Mouse (Mus musculus): Measurements from ENCODE around the gene Xxylt1.

Gene Xxylt1

GRCm38 (mm10) chr16:30990661-30991060, 90.6 kb downstream of the Xxylt1 start:
- no peak for DNase-seq (ENCODE audit: low read depth, low spot score)

GRCm38 (mm10) chr16:30988225-30988624, 93.0 kb downstream of the Xxylt1 start:
- DNase-seq (ENCODE audit: low read depth, low spot score): no peak

GRCm38 (mm10) chr16:30987684-30988083, 93.5 kb downstream of the Xxylt1 start:
- DNase-seq (ENCODE audit: low read depth, low spot score): no peak

GRCm38 (mm10) chr16:30984826-30985545, 96.2 kb downstream of the Xxylt1 start:
- DNase-seq (ENCODE audit: low read depth, low spot score): no peak

- DNase-seq (ENCODE audit: low read depth, low spot score): no peak
Observed at GRCm38 (mm10) chr16:30984101-30984500, 97.1 kb downstream of the Xxylt1 start.

GRCm38 (mm10) chr16:30983699-30984098, 97.5 kb downstream of the Xxylt1 start:
- no peak for DNase-seq (ENCODE audit: low read depth, low spot score)

GRCm38 (mm10) chr16:30983281-30983680, 98.0 kb downstream of the Xxylt1 start:
- no peak for DNase-seq (ENCODE audit: low read depth, low spot score)

- no peak for DNase-seq (ENCODE audit: low read depth, low spot score)
Observed at GRCm38 (mm10) chr16:30981345-30981744, 99.9 kb downstream of the Xxylt1 start.

- DNase-seq (ENCODE audit: low read depth, low spot score): no peak
Observed at GRCm38 (mm10) chr16:30979905-30980304, 101.3 kb downstream of the Xxylt1 start.

GRCm38 (mm10) chr16:30977728-30978127, 103.5 kb downstream of the Xxylt1 start:
- DNase-seq (ENCODE audit: low read depth, low spot score): no peak

- peak; percentile 72 for DNase-seq (ENCODE audit: low read depth, low spot score)
Observed at GRCm38 (mm10) chr16:30977186-30977585, 104.0 kb downstream of the Xxylt1 start.

- no peak for DNase-seq (ENCODE audit: low read depth, low spot score)
Observed at GRCm38 (mm10) chr16:30974549-30974948, 106.7 kb downstream of the Xxylt1 start.

- DNase-seq (ENCODE audit: low read depth, low spot score): no peak
Observed at GRCm38 (mm10) chr16:30973416-30973815, 107.8 kb downstream of the Xxylt1 start.

- no peak for DNase-seq (ENCODE audit: low read depth, low spot score)
Observed at GRCm38 (mm10) chr16:30971950-30972541, 109.2 kb downstream of the Xxylt1 start.

- DNase-seq (ENCODE audit: low read depth, low spot score): no peak
Observed at GRCm38 (mm10) chr16:30969266-30970064, 111.8 kb downstream of the Xxylt1 start.

- DNase-seq (ENCODE audit: low read depth, low spot score): no peak
Observed at GRCm38 (mm10) chr16:30968402-30969151, 112.7 kb downstream of the Xxylt1 start.

- DNase-seq (ENCODE audit: low read depth, low spot score): no peak
Observed at GRCm38 (mm10) chr16:30966684-30967083, 114.5 kb downstream of the Xxylt1 start.

GRCm38 (mm10) chr16:30964891-30965290, 116.3 kb downstream of the Xxylt1 start:
- no peak for DNase-seq (ENCODE audit: low read depth, low spot score)

- no peak for DNase-seq (ENCODE audit: low read depth, low spot score)
Observed at GRCm38 (mm10) chr16:30964411-30964810, 116.8 kb downstream of the Xxylt1 start.

GRCm38 (mm10) chr16:30962515-30962914, 118.7 kb downstream of the Xxylt1 start:
- DNase-seq (ENCODE audit: low read depth, low spot score): no peak

- no peak for DNase-seq (ENCODE audit: low read depth, low spot score)
Observed at GRCm38 (mm10) chr16:30961176-30961575, 120.1 kb downstream of the Xxylt1 start.

GRCm38 (mm10) chr16:30960266-30960665, 121.0 kb downstream of the Xxylt1 start:
- DNase-seq (ENCODE audit: low read depth, low spot score): no peak
